Mouse (Mus musculus) C2C12 (cell line): ENCODE results near the gene Reg3d. TPM values are rescaled to one million over a fixed set of nuclear protein-coding genes. Genes with fewer than 3 reads are reported as not detected.
"Not testable (repeated sequence)": the region's sequence is repeated elsewhere in the genome, so short reads cannot be mapped to it uniquely, and the experiment has no call there.

Experiments
- H3K27me3 ChIP-seq: one replicate; pipeline ENCODE4 v1.6.1; 2011; ENCODE audit not compliant: control insufficient read depth, insufficient read depth, insufficient read length
- H3K36me3 ChIP-seq: one replicate; pipeline ENCODE4 v1.6.1; 2011; ENCODE audit not compliant: control insufficient read depth, insufficient read depth
- H3K4me3 ChIP-seq: one replicate; pipeline ENCODE4 v1.5.1; 2011; ENCODE audit warnings: mild to moderate bottlenecking, control low read depth; ENCODE audit not compliant: poor library complexity, insufficient read depth, severe bottlenecking
- H3K79me2 ChIP-seq: one replicate; pipeline ENCODE4 v1.6.1; 2011; ENCODE audit not compliant: control insufficient read depth, insufficient read depth
- H3K79me3 ChIP-seq: one replicate; pipeline ENCODE4 v1.6.1; 2011; ENCODE audit warnings: low read depth, control low read depth
- H3ac ChIP-seq: one replicate; pipeline ENCODE3; 2011; ENCODE audit warnings: low read depth; ENCODE audit not compliant: control insufficient read depth, insufficient read length
- CEBPB ChIP-seq: IDR thresholded peaks from one replicate; pipeline ENCODE4 v1.6.1; 2011; ENCODE audit warnings: low read depth, mild to moderate bottlenecking, control low read depth, moderate library complexity
- CTCF ChIP-seq: IDR thresholded peaks from one replicate; pipeline ENCODE4 v1.5.1; 2011; ENCODE audit not compliant: control insufficient read depth, insufficient read depth, insufficient read length
- FOSL1 ChIP-seq: IDR thresholded peaks from one replicate; pipeline ENCODE4 v1.8.0; 2011; ENCODE audit warnings: mild to moderate bottlenecking, low read length; ENCODE audit not compliant: poor library complexity, insufficient read depth, severe bottlenecking
- MAX ChIP-seq: IDR thresholded peaks from one replicate; pipeline ENCODE4 v1.6.1; 2011; ENCODE audit warnings: mild to moderate bottlenecking, control low read depth
- MYOD1 ChIP-seq: IDR thresholded peaks from one replicate; pipeline ENCODE4 v1.6.1; 2011; ENCODE audit warnings: low read depth; ENCODE audit not compliant: control insufficient read depth, insufficient read length
- MYOG ChIP-seq: IDR thresholded peaks from one replicate; pipeline ENCODE4 v1.6.1; 2011; ENCODE audit not compliant: control insufficient read depth, insufficient read length; ENCODE audit errors: extremely low read depth
- USF1 ChIP-seq: IDR thresholded peaks from one replicate; pipeline ENCODE4 v1.6.1; 2011; ENCODE audit warnings: low read depth, mild to moderate bottlenecking, control low read depth, moderate library complexity
- long read RNA-seq, 2 experiments: library from polyadenylated mRNA; unstranded; transcript quantifications; one replicate each; pipeline ENCODE4 v2.0.0; 2019 to 2020
- polyA plus RNA-seq: library from polyadenylated mRNA; unstranded; fragments of >200 nt; fragmentation: generic; extraction: Trizol; gene quantifications from one replicate; pipeline ENCODE4 v1.2.1, GENCODE M21; 2012; ENCODE audit warnings: missing spikeins

Reg3d gene
- polyA plus RNA-seq: not detected
- long read RNA-seq, experiment 1: 0 reads
- long read RNA-seq, experiment 2: 0 reads

- Histone ChIP-seq H3K27me3 (no peaks in the 10 kb centered on the region), H3K79me2 (no peaks in the 10 kb centered on the region), H3ac (no peak within 1 kb of the TSS), H3K36me3 (no peaks in the 10 kb centered on the region), H3K4me3 (no peak within 1 kb of the TSS), H3K79me3 (no peaks in the 10 kb centered on the region)
- TF ChIP-seq CEBPB (no peak), MYOG (no peak), MYOD1 (no peak), FOSL1 (no peak), MAX (no peak), USF1 (no peak), CTCF (no peak)
Observed at GRCm38 (mm10) chr6:78378765-78379164, at the start of gene Reg3d. Reg3d (minus strand) TSS chr6:78378865.

GRCm38 (mm10) chr6:78425497-78425896 lies 46.8 kb upstream of the Reg3d start:
- H3K4me3 ChIP-seq: no peak overlapping the region
- TF ChIP-seq MAX: no peak
- no peak for TF ChIP-seq CTCF
- TF ChIP-seq FOSL1: no peak
- no peak for TF ChIP-seq USF1
- TF ChIP-seq MYOG: no peak

DNA sequence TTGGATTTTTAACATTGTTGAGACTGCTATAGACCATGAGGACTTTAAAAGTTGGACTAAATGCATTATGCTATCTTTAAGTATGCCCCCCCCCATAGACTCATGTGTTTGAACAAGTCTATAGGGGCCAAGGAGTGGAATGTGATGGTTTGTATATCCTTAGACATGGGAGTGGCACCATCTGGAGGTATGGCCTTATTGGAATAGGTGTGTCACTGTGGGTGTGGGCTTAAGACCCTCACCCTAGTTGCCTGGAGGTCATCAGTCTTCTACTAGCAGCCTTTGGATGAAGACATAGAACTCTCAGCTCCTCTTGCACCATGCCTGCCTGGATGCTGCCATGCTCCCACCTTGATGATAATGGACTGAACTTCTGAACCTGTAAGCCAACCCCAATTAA lies 43.7 kb upstream of the Reg3d start, which contains the start of gene Reg1:
Gene Reg1 (plus strand): TSS at position 301 of the 400 bp plus-strand sequence.
- not testable (repeated sequence) for H3K79me2 ChIP-seq, H3K27me3 ChIP-seq, H3K79me3 ChIP-seq, H3K36me3 ChIP-seq, H3ac ChIP-seq, H3K4me3 ChIP-seq

More at GRCm38 (mm10) chr6:78425497-78425896, 46.8 kb upstream of the Reg3d start:
- Histone ChIP-seq H3ac (no peak overlapping the region), H3K79me2 (no peaks in the 10 kb centered on the region), H3K27me3 (no peaks in the 10 kb centered on the region), H3K36me3 (no peaks in the 10 kb centered on the region), H3K79me3 (no peaks in the 10 kb centered on the region)

DNA sequence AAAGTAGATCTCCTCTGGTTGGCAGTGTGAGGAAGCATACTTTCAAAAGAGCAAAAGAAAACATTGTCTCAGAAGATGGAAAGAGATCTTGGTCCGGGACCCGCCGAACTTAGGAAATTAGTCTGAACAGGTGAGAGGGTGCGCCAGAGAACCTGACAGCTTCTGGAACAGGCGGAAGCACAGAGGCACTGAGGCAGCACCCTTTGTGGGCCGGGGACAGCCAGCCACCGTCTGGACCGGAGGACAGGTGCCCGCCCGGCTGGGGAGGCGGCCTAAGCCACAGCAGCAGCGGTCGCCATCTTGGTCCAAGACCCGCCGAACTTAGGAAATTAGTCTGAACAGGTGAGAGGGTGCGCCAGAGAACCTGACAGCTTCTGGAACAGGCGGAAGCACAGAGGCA lies 16.7 kb upstream of the Reg3d start, which contains the start of gene Reg2:
Gene Reg2 (plus strand): TSS at position 301 of the 400 bp plus-strand sequence.
- H3K79me2 ChIP-seq, H3ac ChIP-seq: not testable (repeated sequence)

GRCm38 (mm10) chr6:78385609-78386008 lies 6.9 kb upstream of the Reg3d start:
- Histone ChIP-seq H3K36me3 (no peaks in the 10 kb centered on the region), H3K79me2 (no peaks in the 10 kb centered on the region), H3K27me3 (no peaks in the 10 kb centered on the region), H3K79me3 (no peaks in the 10 kb centered on the region), H3ac (no peak overlapping the region), H3K4me3 (no peak overlapping the region)
- no peak for TF ChIP-seq MYOD1
- no peak for TF ChIP-seq MYOG
- TF ChIP-seq FOSL1: no peak
- no peak for TF ChIP-seq MAX
- TF ChIP-seq CEBPB: no peak
- TF ChIP-seq CTCF: no peak
- TF ChIP-seq USF1: no peak

More for the DNA sequence above, 16.7 kb upstream of the Reg3d start, which contains the start of gene Reg2:
- H3K27me3 ChIP-seq, H3K36me3 ChIP-seq, H3K79me3 ChIP-seq, H3K4me3 ChIP-seq: not testable (repeated sequence)

- Histone ChIP-seq H3ac (no peak within 1 kb of the TSS), H3K27me3 (no peaks in the 10 kb centered on the region), H3K4me3 (no peak within 1 kb of the TSS), H3K36me3 (no peaks in the 10 kb centered on the region), H3K79me2 (no peaks in the 10 kb centered on the region), H3K79me3 (no peaks in the 10 kb centered on the region)
- no peak for TF ChIP-seq CEBPB
- no peak for TF ChIP-seq FOSL1
- no peak for TF ChIP-seq CTCF
Observed at GRCm38 (mm10) chr6:78380409-78380808, 1.7 kb upstream of the Reg3d start, which contains the start of gene Reg3a. Reg3a (plus strand) TSS chr6:78380709.

DNA sequence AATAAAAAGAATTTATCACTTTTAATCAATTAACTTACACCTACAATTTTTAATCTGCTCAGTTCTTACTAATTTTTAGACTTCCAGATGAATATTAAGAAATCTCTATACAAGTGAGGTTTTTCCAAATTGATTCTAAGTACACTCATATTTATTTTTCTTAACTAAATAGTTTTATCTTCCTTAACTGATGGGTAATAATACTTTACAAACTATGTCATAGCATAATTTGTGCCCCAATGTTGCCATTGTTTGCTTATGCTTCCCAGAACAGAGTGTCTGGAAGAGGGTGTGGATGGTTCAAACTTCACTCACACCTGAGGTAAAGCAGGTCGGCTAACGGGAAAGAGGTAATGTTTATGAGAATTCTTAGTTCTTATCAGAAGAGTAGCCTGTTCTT lies 8.3 kb downstream of the Reg3d start, which contains the start of gene Reg3b:
Gene Reg3b (plus strand): TSS at position 301 of the 400 bp plus-strand sequence.
- TF ChIP-seq CTCF (no peak), FOSL1 (no peak), MYOG (no peak), MAX (no peak)

More for the DNA sequence above, 8.3 kb downstream of the Reg3d start, which contains the start of gene Reg3b:
- Histone ChIP-seq H3K4me3 (no peak within 1 kb of the TSS), H3K79me3 (no peaks in the 10 kb centered on the region), H3ac (no peak within 1 kb of the TSS), H3K79me2 (no peaks in the 10 kb centered on the region), H3K36me3 (no peaks in the 10 kb centered on the region), H3K27me3 (no peaks in the 10 kb centered on the region)
